Mouse (Mus musculus) spleen, postnatal 10 days (tissue): ENCODE measurements around the gene Capzb.

Experiments used
- DNase-seq, 2 experiments: peaks; one replicate each; pipeline ENCODE4 v3.0.0; 2021 to 2022; ENCODE audit warnings: low spot score in 2 of 2

Gene Capzb

DNA sequence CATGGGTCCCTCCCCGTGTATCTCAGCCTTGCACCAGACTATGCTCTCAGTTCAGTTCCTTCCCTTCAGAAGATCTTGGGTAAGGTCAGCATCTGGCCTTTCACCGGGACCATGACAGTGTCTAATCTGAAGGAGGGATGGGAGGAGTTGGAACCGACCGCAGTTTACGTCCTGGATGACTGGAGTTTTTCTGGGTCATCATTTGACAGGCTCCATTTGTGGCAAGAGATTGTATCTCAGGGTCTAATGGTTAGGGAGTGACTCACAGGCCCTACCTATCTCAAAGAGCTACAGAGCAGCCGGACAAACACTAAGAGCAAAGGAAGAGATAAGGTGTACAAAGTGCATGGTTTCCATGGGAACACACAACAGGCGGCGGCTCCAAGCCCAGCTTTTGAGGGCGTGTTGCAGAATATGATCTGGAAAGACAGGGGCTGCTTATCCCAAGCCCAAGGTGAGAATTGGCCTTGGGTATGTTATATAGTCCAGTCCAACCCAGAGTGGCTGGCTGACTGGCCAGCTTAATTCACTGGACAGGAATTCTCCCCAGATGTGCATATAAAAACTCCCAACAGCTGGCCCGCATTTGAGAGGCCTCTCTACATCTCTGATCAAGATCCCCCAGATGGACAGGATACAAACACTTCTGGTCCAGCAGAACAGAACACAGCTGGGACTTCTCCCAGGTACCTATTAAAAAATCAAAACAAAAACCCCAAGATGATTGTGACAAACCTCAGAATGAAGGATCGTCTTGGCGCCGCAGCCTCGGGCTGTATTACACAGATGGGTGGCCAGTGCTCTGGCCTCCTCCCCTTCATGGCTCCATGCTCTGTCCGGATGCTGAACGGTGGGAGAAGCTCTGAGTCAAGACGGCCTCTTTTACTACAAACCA lies 12.7 kb upstream of the Capzb start:
- no peak for DNase-seq

DNA sequence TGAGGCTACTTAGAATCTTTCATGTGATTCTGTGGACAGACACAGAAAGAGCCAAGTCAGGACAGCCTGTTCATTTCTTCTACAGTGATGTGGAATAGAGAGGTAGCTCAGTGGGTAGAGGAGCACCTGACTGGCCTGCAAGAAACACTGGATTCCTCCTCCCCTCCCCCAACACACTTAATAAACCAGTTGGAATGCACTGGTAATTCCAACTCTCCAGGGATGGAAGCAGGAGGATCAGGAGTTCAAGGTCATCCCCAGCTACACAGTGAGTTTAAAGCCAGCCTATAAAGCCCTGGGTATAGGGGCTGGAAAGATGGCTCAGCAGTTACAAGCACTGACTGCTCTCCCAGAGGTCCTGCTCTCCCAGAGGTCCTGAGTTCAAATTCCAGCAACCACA lies 10.2 kb upstream of the Capzb start:
- DNase-seq, result no peak

DNA sequence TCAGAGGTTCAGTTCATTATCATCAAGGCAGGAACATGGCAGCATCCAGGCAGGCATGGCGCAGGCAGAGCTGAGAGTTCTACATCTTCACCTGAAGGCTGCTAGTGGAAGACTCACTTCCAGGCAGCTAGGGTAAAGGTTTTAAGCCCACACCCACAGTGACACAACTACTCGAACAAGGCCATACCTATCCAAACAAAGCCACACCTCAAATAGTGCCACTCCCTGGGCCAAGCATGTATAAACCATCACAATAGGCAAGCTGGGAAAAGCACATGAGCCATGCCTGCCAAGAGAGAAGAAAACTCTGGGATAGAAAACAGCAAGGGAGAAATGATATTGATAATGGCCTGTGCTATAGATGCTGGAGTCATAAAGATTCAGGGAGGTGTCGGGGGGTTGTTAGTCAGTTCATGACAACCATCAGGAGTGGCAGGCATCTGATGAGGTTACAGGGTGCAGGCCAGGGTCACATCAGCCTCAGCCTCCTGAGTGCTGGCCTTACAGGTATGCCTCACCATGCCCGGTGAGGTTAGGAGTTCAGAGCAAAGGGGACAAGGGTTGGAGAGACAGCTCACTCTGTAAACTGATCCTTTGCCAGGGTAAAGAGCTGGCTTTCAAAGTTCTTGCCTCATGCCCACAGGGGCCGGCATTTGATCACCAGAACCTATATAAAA lies 6.8 kb upstream of the Capzb start:
- DNase-seq, result no peak

DNA sequence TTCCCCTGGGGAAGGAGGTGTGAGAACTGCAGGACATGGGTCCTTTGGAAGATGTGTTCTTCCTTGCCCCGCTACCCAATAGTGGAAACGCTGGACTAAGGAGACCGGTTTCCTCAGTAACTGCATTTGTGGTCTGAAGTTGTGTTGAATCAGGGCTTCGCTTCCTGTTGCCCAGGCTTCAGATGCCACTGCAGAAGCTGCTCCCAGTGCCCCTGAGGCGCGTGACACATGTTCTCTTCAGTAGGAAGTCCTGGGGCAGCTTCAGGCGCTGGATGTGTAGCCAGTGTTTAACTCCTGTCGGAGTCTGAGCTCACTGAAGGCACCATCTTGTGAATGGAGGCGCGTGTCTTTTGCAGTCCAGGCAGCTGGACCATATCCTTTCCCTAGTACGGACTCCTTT lies 4.8 kb upstream of the Capzb start:
- DNase-seq, result no peak

DNA sequence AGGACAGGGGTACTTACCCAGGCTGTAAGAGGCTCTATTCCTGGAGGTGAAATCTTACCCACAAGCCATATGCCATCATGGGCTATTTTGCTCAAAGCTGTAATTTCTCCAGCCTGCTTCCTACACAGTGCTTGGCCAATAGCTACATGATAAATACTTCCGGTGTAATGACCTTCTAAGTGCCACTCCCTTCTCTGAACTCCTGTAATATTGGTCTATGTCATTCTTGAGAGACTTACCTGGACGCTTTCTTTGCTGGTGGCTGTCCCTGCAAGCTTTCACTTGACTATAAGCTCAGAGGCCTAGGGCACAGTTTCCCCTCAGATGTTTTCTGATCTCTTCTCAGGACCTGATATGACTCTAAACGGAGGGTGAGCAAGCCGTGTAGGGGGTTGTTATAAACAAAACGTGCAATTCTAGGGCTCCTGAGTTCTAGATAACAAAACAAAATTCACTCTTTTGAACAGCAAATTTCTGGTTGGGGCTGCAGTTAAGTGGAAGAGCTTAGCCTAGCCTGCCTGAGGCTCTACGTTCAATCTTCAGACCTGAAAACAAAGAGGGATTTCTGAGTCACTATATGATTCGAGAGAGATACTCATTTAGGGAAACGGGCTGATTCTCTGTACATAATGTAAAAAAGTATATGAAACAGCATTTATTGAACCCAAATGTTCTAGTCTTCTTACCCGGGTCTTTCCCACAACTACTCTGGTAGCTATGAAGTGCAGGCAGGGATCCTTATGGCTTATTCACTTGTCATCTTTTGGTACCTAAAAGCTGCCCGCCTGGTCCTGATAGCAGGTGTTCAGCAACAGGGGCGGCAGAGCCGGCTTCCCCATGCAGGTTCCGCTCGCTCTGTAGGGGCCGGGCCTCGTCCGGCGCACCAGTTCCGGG lies 847 bp upstream of the Capzb start:
- no peak for DNase-seq

DNA sequence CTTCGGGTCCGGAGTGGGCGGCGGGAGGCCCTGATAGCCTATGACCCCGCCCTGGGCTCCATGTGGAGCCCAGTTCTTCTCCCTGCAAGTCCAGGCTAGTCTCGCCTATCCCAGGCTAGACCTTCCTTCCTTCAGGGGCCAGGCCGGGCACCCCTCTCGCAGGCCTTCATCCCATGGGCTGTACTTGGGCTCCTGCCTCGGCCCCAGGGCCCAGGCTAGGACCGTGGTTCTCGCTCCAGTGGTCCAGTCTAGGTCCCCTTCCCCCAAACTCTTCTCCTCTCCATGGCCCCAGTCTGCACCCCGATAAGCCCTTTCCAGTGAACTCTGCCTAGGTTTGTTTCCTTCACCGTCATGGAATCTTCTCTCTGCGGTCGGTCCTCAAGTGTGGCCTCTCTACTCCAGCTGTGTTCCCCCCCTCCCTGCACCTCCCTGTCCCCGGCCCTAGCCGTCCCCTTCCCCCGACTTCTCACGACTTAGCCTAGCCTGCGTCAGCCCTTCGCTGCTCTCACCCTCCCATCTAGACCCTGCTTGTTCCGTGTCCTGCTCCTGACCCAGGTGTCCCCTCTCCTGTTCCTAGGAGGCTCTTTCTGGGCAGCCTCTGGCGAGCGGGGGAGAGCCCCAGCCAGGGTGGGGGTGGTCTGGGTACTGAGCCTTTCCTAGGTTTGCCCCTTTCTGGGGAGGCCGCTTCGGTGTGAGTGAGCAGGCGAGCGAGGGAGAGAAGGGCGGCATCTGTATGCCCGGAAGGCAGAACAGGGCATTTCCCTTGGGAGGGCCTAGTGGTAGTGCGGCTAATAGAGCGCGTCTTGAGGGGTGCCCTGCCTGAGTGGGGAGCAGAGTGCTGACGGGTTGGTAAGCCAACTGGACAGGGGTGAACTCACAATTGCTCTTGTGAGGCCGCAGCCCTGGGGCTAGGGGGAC lies 736 bp downstream of the Capzb start:
- DNase-seq, result peak; percentile 61

DNA sequence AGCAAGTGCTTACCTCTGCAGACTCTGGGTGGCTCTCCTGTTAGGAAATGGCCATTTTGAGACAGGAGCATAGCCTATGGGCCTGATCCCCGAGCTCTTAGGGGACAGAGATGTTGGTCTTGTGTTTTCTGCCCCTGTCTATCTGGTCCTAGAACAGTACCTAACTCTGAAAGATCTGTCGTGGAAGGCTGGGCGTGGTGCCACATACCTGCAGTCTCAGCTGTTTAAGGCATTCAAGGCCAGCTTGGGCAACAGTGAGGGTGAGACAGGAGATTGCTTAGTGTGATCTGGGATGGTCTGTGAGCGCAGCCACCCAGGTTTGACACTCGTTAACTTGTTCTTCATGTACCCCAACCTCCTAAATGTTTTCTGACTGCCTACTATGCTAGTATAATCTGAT lies 2.4 kb downstream of the Capzb start:
- DNase-seq, result no peak

DNA sequence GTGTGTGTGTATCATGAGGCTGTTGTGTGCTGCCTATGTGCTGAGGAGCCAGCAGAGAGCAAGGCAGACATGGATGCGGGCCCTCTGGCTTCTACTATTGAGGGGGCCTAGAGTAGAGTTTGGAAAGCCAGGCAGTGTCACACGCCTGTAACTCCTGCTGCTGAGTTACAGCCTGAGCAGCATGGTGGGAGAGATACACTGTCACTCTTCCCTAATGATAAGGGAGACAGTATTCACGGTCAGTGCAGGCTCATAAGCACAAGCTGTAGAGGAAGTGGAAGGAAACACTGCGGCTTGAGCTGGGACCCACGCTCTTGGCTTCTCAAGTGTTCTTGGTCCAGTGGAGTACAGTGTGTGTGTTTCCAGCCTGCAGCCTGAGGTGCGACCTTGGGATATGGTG lies 3.8 kb downstream of the Capzb start:
- DNase-seq, result no peak

DNA sequence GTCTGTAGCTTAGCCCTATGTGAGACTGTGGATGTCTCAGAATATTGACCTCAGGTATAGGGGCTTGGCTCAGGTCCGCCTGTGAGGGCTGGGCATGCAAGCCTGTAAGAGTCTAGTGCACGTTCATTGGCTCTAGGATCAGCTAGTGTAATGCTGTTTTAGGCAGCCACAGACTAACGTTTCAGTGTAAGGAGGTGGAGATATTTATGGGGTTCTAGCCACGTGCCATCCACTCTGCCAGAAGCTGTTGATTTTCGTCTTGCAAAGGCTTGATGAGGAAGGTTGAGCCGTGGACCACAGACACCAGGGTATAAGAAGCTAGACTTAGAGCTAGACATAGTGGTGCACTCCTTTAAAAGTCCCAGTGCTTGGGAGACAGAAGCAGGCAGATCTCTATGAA lies 4.2 kb downstream of the Capzb start:
- no peak for DNase-seq

DNA sequence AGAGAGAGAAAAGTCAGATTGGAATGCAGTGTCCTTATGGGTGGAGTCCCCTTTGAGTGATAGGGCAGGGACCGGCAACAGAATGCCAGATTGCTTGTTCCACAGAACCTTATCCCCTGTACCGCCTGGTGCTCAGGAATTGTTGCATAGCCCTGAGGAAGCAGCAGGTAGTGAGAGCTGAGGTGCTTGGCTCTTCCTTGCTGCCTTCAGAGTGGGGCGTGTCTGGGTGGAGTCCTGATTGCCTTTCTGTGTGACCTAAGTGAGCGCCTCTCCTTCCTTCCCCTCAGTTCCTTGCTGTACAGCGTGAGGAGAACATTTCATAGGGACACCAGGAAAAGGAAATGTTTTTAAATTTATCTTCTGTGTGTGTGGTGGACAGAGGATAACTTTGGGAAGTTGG lies 4.8 kb downstream of the Capzb start:
- DNase-seq, result no peak

DNA sequence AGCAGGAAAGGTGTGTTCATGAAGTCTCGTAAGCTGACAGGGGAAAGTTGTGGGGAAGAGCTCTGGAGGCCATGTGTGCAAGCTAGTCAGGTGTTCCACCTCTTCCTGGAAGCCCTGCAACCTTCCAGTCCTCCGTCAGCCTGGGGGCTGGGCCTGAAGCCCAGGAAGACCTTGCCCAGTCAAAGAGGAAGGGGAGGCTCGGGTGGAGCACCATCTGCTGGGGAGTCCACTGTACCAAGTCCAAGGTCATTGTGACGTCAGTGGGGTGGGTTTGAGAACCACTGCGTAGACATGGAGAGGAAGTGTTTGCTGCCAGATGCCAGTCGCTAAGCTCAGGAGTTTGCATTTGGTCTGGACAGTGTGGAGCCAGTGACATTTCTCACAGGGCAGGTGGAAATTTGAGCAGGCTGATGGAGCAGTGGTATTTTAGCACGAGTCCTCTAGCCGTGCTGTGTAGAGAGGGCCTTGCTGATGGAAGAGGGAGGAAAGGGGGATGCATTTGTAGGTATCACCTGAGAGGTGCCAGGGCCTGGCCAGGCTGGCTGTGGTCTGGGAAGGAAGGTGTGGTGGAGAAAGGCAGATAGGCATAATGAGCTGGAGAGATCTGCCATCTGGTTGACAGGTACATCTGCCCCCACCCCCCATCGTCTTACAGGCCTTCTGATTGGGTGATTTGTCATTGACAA lies 5.4 kb downstream of the Capzb start:
- DNase-seq, result peak in 1 of 2 experiments; percentile 46

DNA sequence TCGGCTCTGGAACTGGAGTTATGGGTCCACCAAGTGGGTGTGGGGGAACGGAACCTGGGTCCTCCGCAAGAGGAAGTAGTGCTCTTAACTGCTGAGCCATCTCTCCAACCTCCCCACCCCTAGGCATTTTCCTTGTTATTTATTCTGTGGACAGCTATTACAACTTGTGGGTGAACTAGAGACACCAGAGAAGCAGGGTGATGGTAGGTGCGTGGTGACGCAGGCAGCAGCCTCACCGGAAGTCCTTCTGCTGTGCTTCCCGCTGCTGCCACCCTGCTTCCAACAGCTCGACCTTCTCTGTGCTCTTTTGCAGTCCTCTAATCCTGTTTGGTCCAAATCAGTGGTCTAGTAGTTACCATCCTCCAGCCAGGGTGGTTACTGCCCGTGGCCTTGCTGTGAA lies 6.4 kb downstream of the Capzb start:
- DNase-seq, result no peak

DNA sequence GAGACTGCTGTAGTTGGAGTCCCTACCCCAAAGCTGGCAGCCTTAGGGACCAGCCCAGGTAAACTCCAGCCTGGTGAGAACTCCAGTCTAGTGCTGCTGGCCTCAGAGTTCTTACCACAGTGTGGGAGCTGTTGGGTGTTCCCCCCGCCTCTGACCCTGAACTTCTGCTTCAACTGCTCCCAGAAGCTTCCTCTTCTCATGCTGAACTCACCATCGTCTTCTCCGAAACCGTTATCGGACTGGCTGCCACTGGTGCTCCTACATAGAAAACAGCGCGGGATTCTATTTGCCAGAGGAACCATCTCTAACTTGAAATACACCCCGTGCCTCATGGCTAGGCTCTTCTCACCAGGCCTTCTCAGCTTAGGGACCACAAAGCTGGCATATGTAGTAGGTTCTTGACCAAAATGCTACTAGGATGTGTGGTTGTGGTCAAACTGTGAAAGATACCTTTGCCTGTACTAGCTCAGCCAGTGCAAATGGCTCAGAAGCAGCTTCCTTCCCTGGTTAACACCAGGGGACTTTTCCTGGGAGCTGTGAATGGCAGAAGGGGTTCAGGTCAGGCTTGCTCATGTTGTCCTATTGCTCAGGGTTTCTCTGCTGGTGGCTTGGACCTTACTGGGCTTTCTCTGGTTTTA lies 7.1 kb downstream of the Capzb start:
- peak in 1 of 2 experiments; percentile 36 for DNase-seq

DNA sequence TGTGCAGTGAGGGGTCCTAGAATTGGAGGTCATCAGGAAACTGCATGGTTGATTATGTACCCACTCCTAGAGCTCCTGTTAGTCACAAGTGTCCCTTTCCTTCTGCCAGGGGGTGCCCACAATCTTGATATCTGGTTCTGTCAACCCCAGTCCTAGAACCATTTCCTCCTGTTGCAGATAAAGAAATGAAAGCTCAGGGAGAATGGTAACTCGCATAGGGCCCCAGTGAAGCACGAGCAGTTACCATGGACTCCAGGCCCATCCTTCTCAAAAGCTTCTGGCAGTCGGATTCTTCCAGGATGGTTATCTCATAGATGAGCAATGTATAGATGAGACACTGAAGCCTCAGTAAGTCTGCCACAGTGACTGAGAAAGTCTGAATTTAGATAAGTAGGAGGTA lies 8.2 kb downstream of the Capzb start:
- DNase-seq, result no peak

DNA sequence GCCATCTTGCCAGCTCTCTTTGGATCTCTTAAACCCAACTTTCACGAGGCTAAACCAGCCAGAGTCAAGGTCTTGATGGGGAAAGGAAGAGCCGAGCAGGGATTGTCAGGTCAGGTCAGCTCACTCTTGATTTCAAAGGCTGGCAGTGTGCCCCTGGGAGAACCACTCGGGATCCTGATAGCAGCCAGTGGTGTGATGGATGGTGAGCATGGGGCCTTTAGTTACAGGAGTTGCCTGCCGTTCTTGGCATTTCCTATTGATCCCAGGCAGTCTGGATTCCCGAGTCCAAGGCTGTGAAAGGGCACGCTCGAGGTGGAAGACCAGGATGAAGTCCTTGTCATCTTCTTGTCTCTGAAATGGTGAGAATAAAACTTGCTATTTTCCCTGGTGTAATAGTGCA lies 9.9 kb downstream of the Capzb start:
- DNase-seq, result no peak

DNA sequence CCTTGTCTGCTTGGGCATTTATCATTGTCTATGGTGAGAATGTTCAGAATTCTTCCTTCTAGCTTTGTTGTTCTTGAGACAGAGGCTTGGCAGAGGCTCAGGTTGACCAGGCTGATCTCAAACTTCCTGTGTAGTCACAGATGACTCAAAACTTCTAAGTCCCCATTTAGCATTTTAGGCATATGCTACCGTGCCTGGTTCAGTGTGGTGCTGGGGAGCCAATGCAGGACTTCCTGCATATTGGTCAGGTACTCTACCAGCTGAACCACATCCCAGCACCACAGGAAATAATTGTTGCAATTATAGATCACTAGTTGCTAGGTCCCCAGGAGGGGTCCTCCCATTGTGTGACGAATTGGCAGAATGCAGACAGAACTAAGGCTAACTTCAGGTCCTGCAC lies 10.7 kb downstream of the Capzb start:
- DNase-seq, result no peak

DNA sequence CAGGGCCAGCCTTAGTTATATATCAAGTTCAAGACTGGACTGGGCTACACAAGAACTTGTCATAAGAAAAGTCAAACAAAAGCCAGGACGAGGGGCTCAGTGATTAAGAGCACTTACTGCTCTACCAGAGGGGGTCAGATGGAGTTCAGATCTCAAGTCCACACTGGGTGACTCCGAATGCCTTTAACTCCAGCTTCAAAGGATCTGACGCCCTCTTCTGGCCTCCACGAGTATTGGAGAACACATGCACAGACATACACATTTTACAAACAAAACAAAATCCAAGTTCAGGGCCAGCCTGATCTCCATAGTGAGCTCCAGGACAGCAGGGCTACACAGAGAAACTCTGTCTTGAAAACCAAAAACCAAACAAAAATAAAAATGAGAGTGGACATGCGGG lies 13.1 kb downstream of the Capzb start:
- peak in 1 of 2 experiments; percentile 57 for DNase-seq

DNA sequence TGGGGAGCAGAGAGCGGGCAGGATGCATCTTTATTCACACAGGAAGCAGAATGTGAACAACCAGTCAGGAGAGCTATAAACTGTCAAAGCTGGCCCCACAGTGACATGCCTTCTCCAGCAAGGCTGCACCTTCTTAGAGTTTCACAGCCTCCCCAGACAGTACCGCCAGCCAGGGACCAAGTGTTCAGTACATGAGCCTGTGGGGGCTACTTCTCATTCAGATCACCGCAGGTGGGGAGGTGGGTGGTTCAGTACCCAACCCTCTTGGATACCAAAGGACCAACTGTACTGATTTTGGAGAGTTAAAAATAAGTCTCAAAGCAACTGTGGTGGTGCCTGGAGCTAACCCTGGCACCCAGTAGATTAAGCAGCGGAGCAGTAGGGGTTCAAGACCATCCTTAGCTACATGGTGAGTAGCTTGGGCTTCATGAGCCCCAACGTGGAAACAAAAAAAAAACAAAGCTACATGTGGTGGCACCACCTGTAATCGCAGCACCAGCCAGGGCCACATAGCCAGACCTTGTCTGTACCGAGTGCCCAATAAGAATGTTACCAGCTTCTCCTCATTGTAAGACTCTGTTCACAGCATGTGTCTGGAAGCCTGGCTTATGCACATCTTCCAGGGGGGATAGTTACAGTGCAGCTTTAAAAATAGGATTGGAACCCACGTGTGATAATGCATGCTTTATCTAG lies 13.8 kb downstream of the Capzb start:
- no peak for DNase-seq
